Mouse (Mus musculus) activated CD4-positive, CD25-positive, alpha-beta regulatory T cell, adult 4 months (primary cell): Measurements from ENCODE around the gene Mroh7. TPM values are rescaled to one million over a fixed set of nuclear protein-coding genes. Genes with fewer than 3 reads are reported as not detected.

Experiments used
- ATAC-seq: one replicate; pipeline ENCODE4 v1.8.0; 2017
- polyA plus RNA-seq, 2 experiments: library from polyadenylated mRNA; unstranded; fragments of 100-300 nt; shearing (Covaris generic); gene quantifications; one replicate each; pipeline ENCODE4 v1.2.1; 2017

Mroh7 gene
- polyA plus RNA-seq, 2 experiments from 2014 or later, result not detected

- no peak for ATAC-seq
These were observed 98.4 kb downstream of the Mroh7 start for GRCm38 (mm10) chr4:106632313-106632712.

Other genes starting within 250 kb of the Mroh7 start
- not detected for gene Bsnd, start 238.6 kb downstream of the Mroh7 start, polyA plus RNA-seq
- 1 to 10 TPM; 4.5 to 7.7 TPM for gene Dhcr24, start 169.9 kb downstream of the Mroh7 start, polyA plus RNA-seq
- not detected for gene Lexm, start 113.7 kb downstream of the Mroh7 start, polyA plus RNA-seq
- not detected for gene Ttc22, start 108.5 kb downstream of the Mroh7 start, polyA plus RNA-seq
- gene Pars2, start 79.9 kb downstream of the Mroh7 start, polyA plus RNA-seq, result 10 to 100 TPM; 10.6 to 13.0 TPM
- gene Ttc4, start 52.0 kb downstream of the Mroh7 start, polyA plus RNA-seq, result 10 to 100 TPM; 49.3 to 49.9 TPM
- not detected for gene Fam151a, start 3.0 kb upstream of the Mroh7 start, polyA plus RNA-seq
- 1 to 10 TPM; 6.1 to 9.0 TPM for gene Acot11, start 74.1 kb upstream of the Mroh7 start, polyA plus RNA-seq
- gene Ssbp3, start 179.8 kb upstream of the Mroh7 start, polyA plus RNA-seq, result 10 to 100 TPM; 42.9 to 48.0 TPM